Mouse (Mus musculus): Measurements from ENCODE around the gene Psmb11. TPM values are rescaled to one million over a fixed set of nuclear protein-coding genes. Genes with fewer than 3 reads are reported as not detected.

Psmb11 gene
- polyA plus RNA-seq, 1 experiment, result 0.38 TPM

DNA sequence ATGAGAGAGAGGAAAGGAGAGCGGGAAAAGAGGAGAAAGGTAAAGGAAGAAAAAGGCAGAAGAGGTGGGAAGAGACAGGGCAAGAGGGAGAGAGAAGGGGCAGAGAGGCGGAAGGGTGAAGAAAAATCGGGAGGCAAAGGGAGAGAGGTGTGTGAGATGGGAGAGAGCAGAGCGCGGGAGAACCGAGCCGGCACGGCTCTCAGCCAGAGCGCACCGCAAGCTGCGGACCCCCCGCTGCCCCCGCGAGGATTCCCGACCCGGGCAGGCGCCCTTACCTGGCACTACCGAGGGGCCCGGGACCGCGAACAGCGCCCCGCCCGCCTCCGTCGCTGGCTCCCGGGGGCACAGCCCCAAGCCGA is 19.7 kb downstream of the Psmb11 start, which contains the start of gene Gm17606:
Gm17606 (plus strand) TSS at position 7 of the 359 bp plus-strand sequence.
- no peaks in the 10 kb centered on the region for H3K27me3 ChIP-seq (ENCODE audit: control insufficient read depth, insufficient read depth, low read length)
- H3K4me1 ChIP-seq (ENCODE audit: control insufficient read depth, insufficient read depth, low read length), result peaks cover 16% of the 10 kb centered on the region
- H3K27ac ChIP-seq (ENCODE audit: control insufficient read depth, insufficient read depth, low read depth, low read length), result 0 out of 2 replicates have a peak within 1 kb of the TSS, but pooled peaks have one; percentile 12
- no peaks in the 10 kb centered on the region; the same call in 1 of the 2 replicates for H3K36me3 ChIP-seq (ENCODE audit: control insufficient read depth, insufficient read depth, low read length)
- TF ChIP-seq POLR2A (IDR thresholded peaks at IDR 0.05; ENCODE audit: control insufficient read depth, low read depth, low read length) (no peak), CTCF (IDR thresholded peaks at IDR 0.05; ENCODE audit: control insufficient read depth, insufficient read depth, insufficient replicate concordance, low read depth, low read length) (no peak)
- H3K4me3 ChIP-seq (ENCODE audit: control insufficient read depth, low read depth, low read length), result peak within 1 kb of the TSS; percentile 68

DNA sequence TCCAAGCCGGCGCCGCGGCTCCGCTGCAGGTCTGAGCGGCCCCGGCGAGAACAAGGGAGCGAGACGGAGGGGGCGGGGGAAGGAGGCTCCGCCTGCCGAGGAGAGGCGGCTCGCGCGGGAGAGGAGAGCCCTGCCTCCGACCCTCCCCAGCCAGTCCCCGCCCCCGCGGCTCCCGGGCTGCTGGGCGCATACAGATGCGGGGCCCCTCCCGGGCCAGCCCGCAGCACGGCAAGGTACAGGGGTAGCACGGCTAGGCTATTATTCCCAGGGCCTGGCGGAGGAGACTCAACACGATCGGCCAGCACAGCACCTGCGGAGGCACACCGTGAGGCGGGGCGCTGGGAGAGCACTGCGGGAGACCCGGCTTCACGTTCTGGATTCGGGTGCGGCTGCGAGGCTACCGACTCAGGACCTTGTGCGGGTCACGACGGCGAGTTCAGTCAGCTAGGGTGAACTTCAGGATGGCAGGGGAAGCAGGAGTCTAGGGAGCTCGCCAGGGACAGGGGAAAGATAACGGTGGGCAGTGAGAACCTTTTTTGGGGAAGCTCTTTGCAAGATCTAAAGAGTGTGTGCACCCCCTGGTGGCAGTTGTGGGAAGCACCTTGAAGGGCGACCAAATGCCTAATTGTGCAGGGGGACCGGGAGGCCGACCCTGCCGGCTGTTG is 20.2 kb downstream of the Psmb11 start, which contains the start of gene Cdh24:
Cdh24 (minus strand) TSS at position 60 of the 665 bp plus-strand sequence.
- Histone ChIP-seq H3K36me3 (ENCODE audit: control insufficient read depth, insufficient read depth, low read length) (no peaks in the 10 kb centered on the region; the same call in 1 of the 2 replicates), H3K27me3 (ENCODE audit: control insufficient read depth, insufficient read depth, low read length) (no peaks in the 10 kb centered on the region), H3K4me1 (ENCODE audit: control insufficient read depth, insufficient read depth, low read length) (peaks cover 16% of the 10 kb centered on the region), H3K4me3 (ENCODE audit: control insufficient read depth, low read depth, low read length) (peak within 1 kb of the TSS; percentile 68), H3K27ac (ENCODE audit: control insufficient read depth, insufficient read depth, low read depth, low read length) (0 out of 2 replicates have a peak within 1 kb of the TSS, but pooled peaks have one; percentile 12)
- TF ChIP-seq POLR2A (IDR thresholded peaks at IDR 0.05; ENCODE audit: control insufficient read depth, low read depth, low read length) (no peak), CTCF (IDR thresholded peaks at IDR 0.05; ENCODE audit: control insufficient read depth, insufficient read depth, insufficient replicate concordance, low read depth, low read length) (peak; percentile 75)

DNA sequence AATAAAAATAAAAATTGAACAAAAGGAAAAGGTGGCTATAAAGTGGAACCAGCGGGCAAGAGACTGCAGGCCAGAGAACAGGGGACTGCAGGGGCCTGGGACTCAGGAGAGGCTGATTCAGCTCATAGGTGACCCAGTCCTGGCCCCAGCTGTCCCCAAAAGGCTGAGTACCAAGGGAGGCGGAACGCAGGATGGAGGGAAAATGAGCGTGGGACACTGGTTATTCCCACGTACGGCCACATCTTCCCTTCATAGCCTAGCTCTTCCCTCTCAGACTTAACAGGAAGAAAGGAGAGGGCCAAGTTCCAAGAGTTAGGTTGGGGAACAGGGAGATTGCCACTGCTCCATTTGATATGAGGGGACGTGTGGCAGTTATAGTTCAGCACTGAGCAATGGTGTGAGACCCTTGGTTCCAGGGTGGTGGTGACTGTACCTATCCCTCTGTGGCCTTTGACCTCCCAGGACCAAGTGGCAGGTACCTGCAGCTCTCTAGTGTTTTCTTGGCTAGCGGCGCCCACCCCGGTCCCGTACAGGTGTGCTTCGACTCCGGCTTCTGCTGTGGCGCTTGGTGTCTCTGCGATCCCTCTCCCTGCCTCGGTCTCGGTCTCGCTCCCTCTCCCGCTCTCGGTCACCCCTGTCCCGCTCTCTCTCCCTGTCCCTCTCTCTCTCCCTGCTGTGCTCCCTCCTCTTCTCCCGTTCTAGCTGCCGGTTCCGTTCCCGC is 21.2 kb downstream of the Psmb11 start:
- TF ChIP-seq POLR2A (IDR thresholded peaks at IDR 0.05; ENCODE audit: control insufficient read depth, low read depth, low read length) (no peak), CTCF (IDR thresholded peaks at IDR 0.05; ENCODE audit: control insufficient read depth, insufficient read depth, insufficient replicate concordance, low read depth, low read length) (no peak)
- no peaks in the 10 kb centered on the region for H3K27me3 ChIP-seq (ENCODE audit: control insufficient read depth, insufficient read depth, low read length)
- peaks cover 16% of the 10 kb centered on the region for H3K4me1 ChIP-seq (ENCODE audit: control insufficient read depth, insufficient read depth, low read length)
- H3K27ac ChIP-seq (ENCODE audit: control insufficient read depth, insufficient read depth, low read depth, low read length), result no peak overlapping the region
- H3K4me3 ChIP-seq (ENCODE audit: control insufficient read depth, low read depth, low read length), result no peak overlapping the region
- no peaks in the 10 kb centered on the region; the same call in 1 of the 2 replicates for H3K36me3 ChIP-seq (ENCODE audit: control insufficient read depth, insufficient read depth, low read length)

- Histone ChIP-seq H3K4me3 (ENCODE audit: control insufficient read depth, low read depth, low read length) (no peak overlapping the region), H3K27ac (ENCODE audit: control insufficient read depth, insufficient read depth, low read depth, low read length) (no peak overlapping the region), H3K4me1 (ENCODE audit: control insufficient read depth, insufficient read depth, low read length) (peaks cover 16% of the 10 kb centered on the region), H3K36me3 (ENCODE audit: control insufficient read depth, insufficient read depth, low read length) (no peaks in the 10 kb centered on the region; the same call in 1 of the 2 replicates), H3K27me3 (ENCODE audit: control insufficient read depth, insufficient read depth, low read length) (no peaks in the 10 kb centered on the region)
- no peak for TF ChIP-seq CTCF (IDR thresholded peaks at IDR 0.05; ENCODE audit: control insufficient read depth, insufficient read depth, insufficient replicate concordance, low read depth, low read length)
- TF ChIP-seq POLR2A (IDR thresholded peaks at IDR 0.05; ENCODE audit: control insufficient read depth, low read depth, low read length), result no peak
Measured at GRCm38 (mm10) chr14:54643011-54643410, 21.8 kb downstream of the Psmb11 start.

DNA sequence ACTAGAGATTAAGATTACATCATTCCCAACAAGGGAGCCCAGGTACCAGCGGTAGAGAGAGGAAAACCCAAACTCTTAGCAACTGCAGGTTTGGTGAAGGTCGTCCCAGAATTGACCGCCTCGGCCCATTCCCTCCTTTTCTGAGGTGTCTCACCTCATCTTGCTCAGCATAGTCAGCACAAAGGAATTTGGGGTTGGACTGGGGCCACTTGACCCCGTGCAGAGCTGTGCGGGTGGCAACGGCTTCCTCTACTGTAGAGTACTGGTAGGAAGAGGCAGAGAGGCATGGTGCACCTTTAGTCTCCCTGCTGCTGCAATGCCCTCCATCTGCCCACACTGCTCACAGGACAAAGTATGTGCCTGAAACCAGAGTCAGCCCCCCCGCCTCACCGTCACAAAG is 23.1 kb downstream of the Psmb11 start:
- peaks cover 1% of the 10 kb centered on the region for H3K36me3 ChIP-seq (ENCODE audit: control insufficient read depth, insufficient read depth, low read length)
- TF ChIP-seq CTCF (IDR thresholded peaks at IDR 0.05; ENCODE audit: control insufficient read depth, insufficient read depth, insufficient replicate concordance, low read depth, low read length), result no peak
- TF ChIP-seq POLR2A (IDR thresholded peaks at IDR 0.05; ENCODE audit: control insufficient read depth, low read depth, low read length), result no peak
- peaks cover 16% of the 10 kb centered on the region for H3K4me1 ChIP-seq (ENCODE audit: control insufficient read depth, insufficient read depth, low read length)
- no peak overlapping the region for H3K27ac ChIP-seq (ENCODE audit: control insufficient read depth, insufficient read depth, low read depth, low read length)
- no peak overlapping the region for H3K4me3 ChIP-seq (ENCODE audit: control insufficient read depth, low read depth, low read length)
- H3K27me3 ChIP-seq (ENCODE audit: control insufficient read depth, insufficient read depth, low read length), result no peaks in the 10 kb centered on the region

DNA sequence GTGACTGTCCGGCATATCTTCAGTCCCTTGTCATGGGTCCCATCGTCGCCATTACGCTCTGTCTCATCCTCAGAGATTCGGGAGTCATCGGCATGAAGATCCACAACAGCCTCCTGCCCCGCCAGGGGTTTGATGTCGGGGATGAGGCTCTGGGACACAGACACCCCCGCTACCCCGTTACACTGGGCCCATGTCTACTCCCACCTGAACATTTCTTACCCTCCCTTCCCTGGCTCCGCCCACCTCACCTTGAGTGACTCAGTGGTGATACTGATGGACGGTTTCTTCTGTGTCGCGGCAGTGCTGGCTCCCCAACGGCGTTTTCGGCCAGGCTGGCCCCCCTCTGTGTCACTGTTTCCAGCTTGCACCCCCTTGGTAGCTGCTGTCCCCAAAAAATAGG is 25.2 kb downstream of the Psmb11 start:
- H3K36me3 ChIP-seq (ENCODE audit: control insufficient read depth, insufficient read depth, low read length), result peaks cover 3% of the 10 kb centered on the region

More for the DNA sequence above, 25.2 kb downstream of the Psmb11 start:
- Histone ChIP-seq H3K27me3 (ENCODE audit: control insufficient read depth, insufficient read depth, low read length) (no peaks in the 10 kb centered on the region), H3K4me1 (ENCODE audit: control insufficient read depth, insufficient read depth, low read length) (peaks cover 9% of the 10 kb centered on the region), H3K4me3 (ENCODE audit: control insufficient read depth, low read depth, low read length) (no peak overlapping the region), H3K27ac (ENCODE audit: control insufficient read depth, insufficient read depth, low read depth, low read length) (no peak overlapping the region)
- TF ChIP-seq CTCF (IDR thresholded peaks at IDR 0.05; ENCODE audit: control insufficient read depth, insufficient read depth, insufficient replicate concordance, low read depth, low read length) (no peak), POLR2A (IDR thresholded peaks at IDR 0.05; ENCODE audit: control insufficient read depth, low read depth, low read length) (no peak)
